Mouse (Mus musculus) cerebellum, adult 9-10 months (tissue): ENCODE data around the gene Galnt6.

ENCODE experiments used
- DNase-seq: peaks from one replicate; pipeline ENCODE4 v3.0.0; 2022

Gene Galnt6

DNA sequence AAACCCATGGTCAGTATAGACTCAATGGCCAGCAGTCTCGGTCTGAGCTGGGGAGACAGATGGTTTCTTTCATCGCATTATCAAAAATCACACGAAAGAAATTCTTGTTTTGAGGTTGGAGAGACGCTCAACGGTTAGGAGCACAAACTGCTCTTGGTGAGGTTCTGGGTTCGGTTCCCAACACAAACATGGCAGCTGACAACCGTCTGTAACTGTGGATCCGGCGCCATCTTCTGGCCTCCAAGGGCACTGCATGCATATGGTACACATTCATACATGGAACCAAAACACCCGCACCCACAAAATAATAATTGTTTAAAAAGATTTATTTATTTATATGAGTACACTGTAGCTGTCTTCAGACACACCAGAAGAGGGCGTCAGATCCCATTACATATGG, 10.6 kb downstream of the Galnt6 start:
- no peak for DNase-seq

DNA sequence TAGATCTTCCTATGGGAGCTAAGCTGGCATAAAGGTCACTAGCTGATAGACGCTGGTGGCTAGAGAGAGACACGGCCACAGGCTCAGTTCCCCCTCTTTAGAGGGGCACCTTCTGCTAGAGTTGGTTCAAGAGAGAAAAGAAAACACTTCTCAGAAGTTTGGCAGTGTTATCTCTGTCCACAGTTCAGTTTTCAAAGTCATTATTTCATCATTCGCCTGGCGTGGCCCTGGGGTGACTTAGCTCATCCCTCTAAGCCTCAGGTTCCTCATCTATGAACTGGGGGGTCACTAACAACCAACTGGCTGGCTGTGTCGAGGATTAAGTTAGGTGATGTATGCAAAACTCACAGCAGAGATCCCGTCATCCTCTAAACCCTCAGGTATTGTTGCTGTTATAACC, 11.2 kb downstream of the Galnt6 start:
- no peak for DNase-seq

GRCm38 (mm10) chr15:100715399-100715993, 13.7 kb downstream of the Galnt6 start:
- no peak for DNase-seq

GRCm38 (mm10) chr15:100714470-100714869, 14.7 kb downstream of the Galnt6 start:
- no peak for DNase-seq

- DNase-seq = no peak
Measured at GRCm38 (mm10) chr15:100710838-100711237, 18.3 kb downstream of the Galnt6 start.

DNA sequence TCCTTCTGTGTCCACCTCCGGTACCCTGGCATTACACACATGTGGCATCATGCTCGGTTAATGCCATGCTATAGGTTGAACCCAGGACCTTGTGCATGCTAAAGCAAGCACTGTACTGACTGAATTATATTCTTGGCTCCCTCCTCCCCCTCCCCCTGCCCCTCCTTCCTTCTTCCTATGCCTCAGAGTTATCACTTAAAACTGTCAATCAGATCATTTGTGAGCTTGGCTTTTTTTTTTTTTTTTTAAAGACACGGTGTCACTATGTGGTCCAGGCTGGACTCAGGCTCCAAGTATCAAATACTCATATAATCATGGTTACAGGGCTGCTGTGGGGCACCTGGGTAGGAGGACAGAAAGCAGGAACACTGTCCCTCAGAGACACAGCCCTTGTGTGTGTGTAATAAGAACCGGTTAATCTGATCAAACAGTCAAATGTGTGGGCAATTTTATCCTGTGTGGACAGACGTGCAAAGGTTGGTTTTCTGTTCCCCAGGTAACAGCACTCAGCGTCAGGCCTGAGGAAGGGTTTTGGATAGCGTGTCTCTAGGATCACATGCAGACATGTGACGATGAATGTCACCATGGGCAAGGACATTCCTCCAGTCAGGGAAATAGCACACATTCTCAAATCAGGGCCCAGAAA, 20.6 kb downstream of the Galnt6 start:
- DNase-seq = no peak

DNA sequence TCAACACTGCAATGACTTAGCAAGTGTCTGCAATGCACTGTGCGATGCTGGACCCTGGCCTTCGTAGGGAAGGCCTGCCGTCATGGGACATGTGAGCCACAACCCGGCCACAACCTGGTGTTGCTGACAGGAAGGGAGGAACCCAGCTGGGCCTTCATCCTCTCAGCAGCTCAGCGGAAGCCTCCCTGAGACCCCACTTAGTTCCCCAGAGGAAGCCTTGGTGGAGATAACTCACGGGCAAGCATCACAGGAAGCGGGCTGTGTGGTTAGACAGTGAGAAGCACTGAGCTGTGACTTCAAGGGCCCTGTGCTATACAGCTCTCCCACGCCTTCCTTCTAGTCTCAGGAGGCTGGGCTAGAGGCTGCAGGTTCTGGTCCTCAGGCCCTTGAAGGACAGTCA, 22.9 kb downstream of the Galnt6 start:
- DNase-seq = no peak

GRCm38 (mm10) chr15:100705376-100705775, 23.8 kb downstream of the Galnt6 start:
- no peak for DNase-seq

- no peak for DNase-seq
Measured at GRCm38 (mm10) chr15:100703913-100704312, 25.3 kb downstream of the Galnt6 start.

- DNase-seq = no peak
Measured at GRCm38 (mm10) chr15:100701856-100702255, 27.3 kb downstream of the Galnt6 start.

GRCm38 (mm10) chr15:100701108-100701507, 28.1 kb downstream of the Galnt6 start:
- no peak for DNase-seq

DNA sequence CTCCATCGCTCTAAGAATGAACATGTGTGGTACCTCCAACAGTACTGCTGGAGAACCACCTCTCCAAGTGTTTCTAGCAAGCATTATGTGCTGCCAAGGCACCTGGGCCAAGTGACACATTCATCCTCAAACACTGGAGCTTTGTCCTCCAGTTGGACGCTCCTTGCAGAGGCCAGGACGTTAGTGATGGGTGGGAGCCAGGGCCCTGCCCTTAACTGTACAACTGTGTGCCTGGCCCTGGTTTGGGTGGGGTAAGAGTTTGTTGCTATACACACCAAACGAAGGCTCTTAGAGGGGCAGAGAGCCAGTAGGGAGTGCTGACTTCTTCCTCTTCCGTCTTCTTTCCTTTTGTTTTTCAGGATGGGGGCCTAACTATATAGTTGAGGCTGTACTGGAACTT, 28.8 kb downstream of the Galnt6 start:
- DNase-seq = no peak

- DNase-seq = no peak
Measured at GRCm38 (mm10) chr15:100699386-100699785, 29.8 kb downstream of the Galnt6 start.

DNA sequence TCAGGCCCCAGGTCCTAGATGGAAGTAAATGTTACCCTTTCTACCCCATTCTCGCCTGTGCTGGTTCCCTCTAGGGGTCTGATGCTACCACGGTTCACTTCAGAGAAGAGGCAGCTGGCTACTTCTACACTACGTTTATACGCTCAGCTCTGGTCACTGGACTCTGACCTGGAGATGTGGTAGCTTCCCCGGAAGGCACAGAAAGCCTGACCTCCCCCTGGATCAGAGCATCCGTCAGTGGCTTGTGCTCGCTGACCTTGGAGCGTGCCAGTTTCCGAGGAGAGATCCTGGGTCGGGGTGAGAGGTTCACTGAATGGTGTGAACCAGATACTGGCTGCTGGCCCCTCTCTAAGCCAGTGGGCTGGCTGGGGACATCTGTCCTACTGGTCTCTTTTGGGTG, 31.1 kb downstream of the Galnt6 start:
- DNase-seq = no peak

DNA sequence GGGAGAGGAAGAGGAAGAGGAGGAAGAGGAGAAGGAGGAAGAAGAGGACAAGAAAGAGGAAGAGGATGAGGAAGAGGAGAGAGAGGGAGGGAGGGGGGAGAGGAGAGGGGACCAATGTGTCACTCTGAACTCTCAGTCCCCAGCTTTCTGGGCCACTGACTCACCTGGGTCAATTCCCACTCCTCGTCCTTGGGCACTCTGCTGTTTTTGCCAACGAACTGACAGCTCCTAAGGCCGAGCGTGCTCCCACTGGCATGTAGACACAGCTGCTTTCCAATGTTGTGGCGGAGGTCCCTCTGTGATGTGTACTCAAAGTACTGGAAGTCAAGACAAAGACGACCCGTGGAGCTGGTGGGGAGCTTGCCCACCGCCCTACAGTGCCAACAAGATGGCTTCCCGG, 34.8 kb downstream of the Galnt6 start:
- no peak for DNase-seq

DNA sequence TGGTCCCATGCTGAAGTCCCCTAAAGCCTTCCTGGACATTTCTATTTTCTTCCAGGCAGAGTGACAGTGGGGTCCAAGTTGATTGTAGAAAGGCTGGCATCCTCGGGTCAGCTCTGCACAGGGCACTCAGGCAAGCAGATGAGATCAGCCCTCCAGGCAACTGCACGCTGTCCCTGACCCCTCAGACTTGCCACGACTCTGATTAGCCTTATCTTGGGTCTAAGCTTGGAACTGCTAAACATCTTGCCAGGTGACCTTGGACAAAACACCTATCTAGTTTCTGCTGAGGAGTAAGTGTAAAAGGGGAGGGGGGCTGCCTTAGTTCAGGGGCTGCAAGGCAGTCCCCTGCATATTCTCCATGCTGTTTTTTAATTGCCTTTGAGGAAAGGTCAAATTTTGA, 37.2 kb downstream of the Galnt6 start:
- DNase-seq = no peak

DNA sequence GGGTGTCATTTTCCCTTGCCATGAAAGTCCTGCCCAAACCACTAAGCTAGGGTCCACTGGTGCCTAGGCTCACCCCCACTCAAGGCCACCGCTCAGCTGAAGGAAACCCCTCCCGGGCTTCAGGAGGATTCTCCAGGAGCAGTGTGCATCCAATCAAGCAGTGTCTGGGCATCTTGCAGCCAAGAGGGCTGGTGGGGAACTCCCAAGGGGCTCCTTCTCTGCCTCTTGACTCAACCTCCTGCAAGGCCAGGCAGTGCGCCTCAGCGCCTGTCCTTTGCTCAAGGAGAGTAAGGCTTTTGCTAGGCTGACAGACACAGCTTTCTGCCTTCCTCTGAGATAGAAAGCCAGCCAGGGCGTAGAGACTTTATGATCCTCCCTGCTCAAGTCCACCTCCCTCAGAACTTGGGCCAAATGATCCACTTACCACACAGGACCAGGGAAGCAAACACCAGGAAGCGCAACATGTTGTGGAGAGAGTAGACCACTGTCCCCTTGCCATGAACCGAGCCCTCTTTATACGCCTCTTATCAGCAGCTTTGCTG, 41.7 kb downstream of the Galnt6 start, which contains the start of gene Cela1:
Gene Cela1 (minus strand): TSS at position 492 of the 542 bp plus-strand sequence.
- no peak for DNase-seq

DNA sequence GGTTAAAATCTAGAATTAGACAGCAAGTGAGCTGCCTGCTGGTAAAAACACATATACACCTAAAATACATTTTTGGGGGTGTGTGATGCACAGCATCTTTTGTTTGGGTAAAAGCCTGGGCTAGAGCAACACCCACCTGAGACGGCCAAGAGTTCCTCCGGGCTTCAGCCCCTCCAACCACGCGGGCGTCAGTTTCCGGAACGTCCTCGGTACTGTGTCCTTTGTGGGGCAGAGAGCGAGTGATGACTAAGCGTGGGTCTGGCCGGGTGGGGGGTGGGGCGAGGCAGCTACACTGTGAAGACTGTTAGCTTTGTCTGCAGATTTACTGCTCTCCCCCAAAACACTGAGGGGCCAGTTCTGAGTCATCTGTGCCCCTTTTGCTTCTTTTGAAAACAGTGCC, 42.2 kb downstream of the Galnt6 start:
- DNase-seq = no peak

DNA sequence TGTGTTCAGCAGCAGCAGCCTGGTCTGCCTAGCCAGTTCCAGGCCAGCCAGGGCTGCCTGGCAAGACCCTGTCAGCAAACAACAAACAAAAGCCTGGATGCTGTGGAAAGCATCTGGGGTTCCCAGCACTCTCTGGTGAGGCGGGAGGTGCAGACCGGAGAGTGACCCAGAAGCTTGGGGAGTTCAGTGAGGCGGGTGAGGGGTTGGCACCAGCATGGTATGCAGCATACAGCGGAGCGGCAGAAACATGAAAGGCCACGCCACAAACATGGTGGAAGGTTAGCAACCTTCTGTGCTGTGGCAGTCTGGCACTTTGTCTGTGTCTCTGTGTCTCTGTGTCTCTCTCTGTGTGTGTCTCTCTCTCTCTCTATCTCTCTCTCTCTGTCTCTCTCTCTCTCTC, 42.7 kb downstream of the Galnt6 start:
- DNase-seq = no peak

DNA sequence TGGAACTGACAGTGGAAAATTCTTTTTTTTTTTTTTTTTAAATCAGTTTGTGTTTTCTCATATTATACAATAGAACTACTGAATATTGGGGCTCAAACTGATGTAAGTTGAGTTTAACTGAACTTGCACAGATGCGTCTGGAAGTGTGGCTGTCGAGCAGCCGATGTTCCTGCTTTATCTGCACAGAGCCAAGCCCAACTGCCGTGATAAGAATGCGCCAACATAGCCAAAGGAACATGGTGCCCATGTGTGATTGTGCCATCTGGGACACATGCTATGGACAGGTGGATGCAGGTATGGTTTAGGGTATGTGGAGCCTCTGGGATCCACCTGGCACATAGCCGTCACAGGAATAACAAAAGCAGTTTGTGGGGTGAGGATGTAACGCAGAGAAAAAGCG, 43.3 kb downstream of the Galnt6 start:
- DNase-seq = no peak

GRCm38 (mm10) chr15:100685255-100685654, 43.9 kb downstream of the Galnt6 start:
- DNase-seq = no peak

DNA sequence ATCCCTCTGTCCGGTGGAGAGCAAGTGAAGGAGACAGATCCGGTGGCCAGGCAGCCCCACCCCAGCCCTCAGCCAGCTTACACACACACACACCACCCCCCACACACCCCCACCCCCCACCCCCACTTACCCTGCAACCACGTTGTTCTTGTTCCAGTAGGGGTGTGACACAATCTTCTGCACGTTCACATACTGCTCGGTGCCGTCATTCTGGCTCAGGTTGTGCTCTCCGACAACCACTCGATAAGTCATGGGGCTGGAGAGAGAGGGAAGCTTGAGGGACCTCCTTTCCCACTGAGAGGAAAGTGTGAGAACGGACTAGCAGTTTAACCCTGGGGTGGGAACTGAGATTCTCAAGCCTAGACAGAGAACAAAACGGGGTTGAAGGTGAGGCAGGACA, 44.7 kb downstream of the Galnt6 start:
- no peak for DNase-seq

GRCm38 (mm10) chr15:100683041-100683440, 46.1 kb downstream of the Galnt6 start:
- DNase-seq = peak; percentile 77

GRCm38 (mm10) chr15:100681770-100682169, 47.4 kb downstream of the Galnt6 start:
- no peak for DNase-seq

DNA sequence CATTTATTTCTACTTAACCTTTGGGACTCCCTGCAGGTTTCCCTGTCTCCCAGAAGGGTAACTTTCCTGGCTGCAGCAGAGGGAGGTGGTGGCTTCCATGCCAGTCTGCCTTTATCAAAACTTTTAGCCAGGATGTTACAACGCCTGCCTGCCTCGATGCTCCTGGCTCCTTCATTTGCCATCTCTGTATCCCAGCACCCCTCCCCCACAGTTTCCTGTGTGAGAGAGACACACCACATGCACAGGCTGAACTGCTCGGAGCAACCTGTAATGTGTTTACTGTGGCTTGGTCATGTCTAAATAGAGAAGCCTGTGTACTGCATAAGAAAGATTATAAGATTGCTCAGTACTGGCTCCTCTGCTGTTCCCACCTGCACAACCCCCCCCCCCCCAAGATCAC, 48.8 kb downstream of the Galnt6 start:
- no peak for DNase-seq
